Mouse (Mus musculus) cerebellum, postnatal 10 days (tissue): Measurements from ENCODE around the gene Tmod2.

Source experiments
- DNase-seq, 2 experiments: peaks; one replicate each; pipeline ENCODE4 v3.0.0; 2021; ENCODE audit warnings: mixed read lengths in 2 of 2

Tmod2 gene

GRCm38 (mm10) chr9:75600166-75600934, 10.8 kb downstream of the Tmod2 start:
- peak; percentile 85 to 89 for DNase-seq

- peak; percentile 87 to 90 for DNase-seq
Measured at GRCm38 (mm10) chr9:75599191-75599841, 11.8 kb downstream of the Tmod2 start.

GRCm38 (mm10) chr9:75597596-75597995, 13.5 kb downstream of the Tmod2 start:
- DNase-seq, result no peak

- DNase-seq, result peak in 1 of 2 experiments; percentile 16
Measured at GRCm38 (mm10) chr9:75597036-75597435, 14.1 kb downstream of the Tmod2 start.

- DNase-seq, result no peak
Measured at GRCm38 (mm10) chr9:75593481-75593880, 17.6 kb downstream of the Tmod2 start.

GRCm38 (mm10) chr9:75589850-75590790, 21.0 kb downstream of the Tmod2 start:
- no peak for DNase-seq

- peak; percentile 21 to 51 for DNase-seq
Measured at GRCm38 (mm10) chr9:75581694-75582350, 29.3 kb downstream of the Tmod2 start.

- no peak for DNase-seq
Measured at GRCm38 (mm10) chr9:75579321-75579720, 31.8 kb downstream of the Tmod2 start.

GRCm38 (mm10) chr9:75571036-75571942, 39.8 kb downstream of the Tmod2 start:
- no peak for DNase-seq

- no peak for DNase-seq
Measured at GRCm38 (mm10) chr9:75568399-75568798, 42.7 kb downstream of the Tmod2 start.

- no peak for DNase-seq
Measured at GRCm38 (mm10) chr9:75564892-75565291, 46.2 kb downstream of the Tmod2 start.

GRCm38 (mm10) chr9:75563622-75564021, 47.5 kb downstream of the Tmod2 start:
- no peak for DNase-seq

GRCm38 (mm10) chr9:75563176-75563575, 47.9 kb downstream of the Tmod2 start:
- peak in 1 of 2 experiments; percentile 26 for DNase-seq

GRCm38 (mm10) chr9:75561040-75561669, 50.0 kb downstream of the Tmod2 start:
- DNase-seq, result peak in 1 of 2 experiments; percentile 21

- no peak for DNase-seq
Measured at GRCm38 (mm10) chr9:75560353-75560752, 50.8 kb downstream of the Tmod2 start.

- DNase-seq, result peak; percentile 97 to 98
Measured at GRCm38 (mm10) chr9:75559512-75560012, 51.6 kb downstream of the Tmod2 start, which contains the start of gene Tmod3. Gene Tmod3, minus strand, starts transcription at chr9:75559657.

- DNase-seq, result no peak
Measured at GRCm38 (mm10) chr9:75558812-75559511, 52.2 kb downstream of the Tmod2 start.

GRCm38 (mm10) chr9:75558360-75558759, 52.8 kb downstream of the Tmod2 start:
- DNase-seq, result no peak

GRCm38 (mm10) chr9:75553719-75554118, 57.4 kb downstream of the Tmod2 start:
- no peak for DNase-seq

GRCm38 (mm10) chr9:75551342-75551741, 59.8 kb downstream of the Tmod2 start:
- peak; percentile 43 to 50 for DNase-seq
